Mouse (Mus musculus) sigmoid colon, adult 10 weeks (tissue): ENCODE measurements around the gene Gucy1b2. TPM values are rescaled to one million over a fixed set of nuclear protein-coding genes. Genes with fewer than 3 reads are reported as not detected.

Experiments used
- polyA plus RNA-seq: library from polyadenylated mRNA; stranded (reverse); fragments of 350-450 nt; fragmentation: Illumina TruSeq; extraction: RNeasy Lipid Tissue Mini Kit (QIAGEN cat#74804); gene quantifications from one replicate; pipeline ENCODE4 v1.2.3, GENCODE M21; 2014; ENCODE audit warnings: low read depth, low replicate concordance

Gucy1b2 gene
- polyA plus RNA-seq = not detected

DNA sequence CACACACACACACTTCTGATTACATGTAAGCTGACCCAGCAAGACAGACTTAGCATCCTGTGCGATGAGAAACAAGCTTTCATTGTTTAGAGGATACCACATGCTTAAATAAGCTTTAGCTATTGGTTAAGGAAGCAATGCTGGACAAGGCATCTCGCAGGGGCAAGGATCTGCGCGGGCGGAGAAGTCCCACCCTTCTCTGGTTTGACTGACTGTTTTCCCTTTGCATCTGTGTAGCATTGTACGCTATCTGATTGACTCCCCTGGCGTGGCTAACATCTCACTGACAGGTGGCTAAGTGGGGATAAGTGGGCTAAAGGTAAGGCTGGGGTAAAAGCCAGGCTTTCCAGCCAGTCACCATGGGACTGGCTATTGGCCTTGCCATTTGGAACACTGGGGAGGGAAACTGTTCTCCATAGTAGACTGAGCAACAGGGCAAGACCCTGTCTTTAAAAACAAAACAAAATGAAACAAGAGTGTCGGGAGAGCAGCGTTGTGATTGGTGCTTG is at the start of gene Gucy1b2:
Gene Gucy1b2, minus strand, starts transcription at position 51 of the 509 bp plus-strand sequence.

Other genes with a start within 250 kb of the Gucy1b2 start
- 46.6 TPM for gene Rnaseh2b, start 163.7 kb downstream of the Gucy1b2 start, polyA plus RNA-seq
- 2.2 TPM for gene Dleu7, start 163.2 kb downstream of the Gucy1b2 start, polyA plus RNA-seq
- gene Fam124a, start 99.4 kb upstream of the Gucy1b2 start, polyA plus RNA-seq = 9.8 TPM
- gene Gm4131, start 110.6 kb upstream of the Gucy1b2 start, polyA plus RNA-seq = not detected
- gene Serpine3, start 207.4 kb upstream of the Gucy1b2 start, polyA plus RNA-seq = not detected